Mouse (Mus musculus) liver, embryonic 15.5 days (tissue): ENCODE measurements at regions not wholly inside any gene's neighbourhood (a gene's known extent, or its start where the extent isn't known, plus 50 kb on each side); places are given as distances from the start of the nearest gene placed in this dataset.
A peak's percentile ranks its signal among the peaks of the same experiment; 100 is the strongest.

Experiments
- ATAC-seq: fragments of 200-750 bp; cut with Nextera tagmentation; 2 replicates; pipeline ENCODE4 v1.8.0; 2017; ENCODE audit warnings: moderate number of reproducible peaks, mild to moderate bottlenecking, moderate library complexity; ENCODE audit not compliant: insufficient read depth
- H3K27ac ChIP-seq: fragments of 300-500 bp; sonication (generic); replicated peaks from 2 replicates; pipeline ENCODE4 v1.5.1; 2015; ENCODE audit warnings: mild to moderate bottlenecking, inconsistent platforms
- H3K27me3 ChIP-seq: fragments of 300-500 bp; sonication (generic); 2 replicates; pipeline ENCODE4 v1.6.1; 2015; ENCODE audit warnings: mild to moderate bottlenecking, inconsistent platforms
- H3K36me3 ChIP-seq: fragments of 300-500 bp; sonication (generic); replicated peaks from 2 replicates; pipeline ENCODE4 v1.6.1; 2015; ENCODE audit warnings: moderate library complexity, mild to moderate bottlenecking, inconsistent platforms
- H3K4me1 ChIP-seq: fragments of 300-500 bp; sonication (generic); replicated peaks from 2 replicates; pipeline ENCODE4 v1.6.1; 2015; ENCODE audit warnings: inconsistent platforms
- H3K4me2 ChIP-seq: fragments of 300-500 bp; sonication (generic); 2 replicates; pipeline ENCODE4 v1.6.1; 2015; ENCODE audit warnings: moderate library complexity, mild to moderate bottlenecking, inconsistent platforms
- H3K4me3 ChIP-seq: fragments of 300-500 bp; sonication (generic); replicated peaks from 2 replicates; pipeline ENCODE4 v1.5.1; 2015; ENCODE audit warnings: mild to moderate bottlenecking, inconsistent platforms
- H3K9ac ChIP-seq: fragments of 300-500 bp; sonication (generic); 2 replicates; pipeline ENCODE4 v1.6.1; 2015; ENCODE audit warnings: moderate library complexity, mild to moderate bottlenecking, inconsistent platforms
- H3K9me3 ChIP-seq: fragments of 300-500 bp; sonication (generic); replicated peaks from 2 replicates; pipeline ENCODE4 v1.6.1; 2016; ENCODE audit warnings: inconsistent platforms
- WGBS: fragments of 180-500 bp; shearing (Covaris S2); methylation state at CpG from one replicate; pipeline ENCODE4 v1.1.7; 2015; ENCODE audit warnings: mixed read lengths; ENCODE audit not compliant: insufficient replicate concordance; 5-methylcytosine and 5-hydroxymethylcytosine counted together

DNA sequence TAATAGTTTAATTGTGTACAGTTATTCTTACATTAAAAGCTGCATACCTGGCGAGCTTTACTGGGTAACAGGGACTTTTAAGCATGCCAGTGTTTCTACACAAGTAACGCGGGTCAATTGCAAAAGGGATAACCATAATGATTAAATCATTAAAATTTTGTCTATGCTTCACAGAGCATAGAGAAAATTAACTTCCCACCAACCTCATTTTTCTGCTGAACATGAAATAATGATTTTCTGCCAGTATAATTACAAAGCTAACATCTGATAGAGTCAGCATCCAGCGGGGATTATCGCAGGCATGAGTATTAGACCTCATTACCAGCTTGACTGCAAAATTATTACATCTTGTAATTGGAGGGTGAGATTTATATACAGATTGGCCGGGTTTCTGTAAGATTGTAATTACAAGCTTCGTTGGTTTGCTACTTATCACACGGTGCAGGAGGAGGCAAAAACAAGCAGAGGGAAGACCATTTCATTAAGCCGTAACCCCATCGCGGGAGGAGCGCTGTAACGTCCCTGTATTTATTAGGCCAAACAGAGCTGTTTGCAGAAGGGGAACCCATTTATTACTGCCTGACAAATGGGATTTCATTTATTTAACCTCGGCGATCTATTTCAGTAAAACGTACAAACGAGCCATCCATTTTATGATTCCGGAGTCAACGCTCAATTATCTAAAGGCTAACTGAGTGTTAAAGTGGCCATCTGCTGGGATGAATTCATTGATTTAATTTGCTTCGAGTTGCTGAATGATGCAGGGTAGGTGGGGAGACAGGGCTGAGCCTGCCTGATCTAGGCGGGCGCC is 143.3 kb upstream of the Irx4 start:
- Histone ChIP-seq H3K4me3 (no peak overlapping the region), H3K9ac (no peak overlapping the region), H3K4me1 (no peaks in the 10 kb centered on the region), H3K9me3 (no peaks in the 10 kb centered on the region), H3K4me2 (no peak overlapping the region), H3K36me3 (no peaks in the 10 kb centered on the region), H3K27ac (no peak overlapping the region), H3K27me3 (no peaks in the 10 kb centered on the region)
- no peak for ATAC-seq
- WGBS = 73% methylated on average over 22 of the region's 22 CpGs

DNA sequence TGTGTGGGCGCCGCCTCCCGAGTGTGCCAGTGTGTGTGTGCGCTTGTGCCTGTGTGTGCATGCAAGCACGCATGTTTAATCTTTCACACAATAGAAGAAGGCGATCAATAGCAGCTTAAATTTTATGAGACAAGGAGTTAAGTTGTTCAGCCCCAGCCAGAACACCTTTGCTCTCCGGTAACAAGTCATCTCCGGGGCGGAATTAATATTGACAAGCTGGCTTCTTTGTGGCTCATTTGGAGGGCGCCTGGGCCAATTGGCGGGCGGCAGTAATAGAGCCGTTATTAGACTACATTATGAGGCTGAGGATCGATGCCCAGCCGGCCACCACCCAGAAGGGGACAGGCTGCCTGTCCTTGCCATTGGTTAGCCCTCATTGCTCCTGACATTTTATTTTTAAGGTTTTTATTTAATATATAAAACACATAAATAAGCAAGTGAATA is 142.6 kb upstream of the Irx4 start:
- Histone ChIP-seq H3K4me1 (no peaks in the 10 kb centered on the region), H3K4me3 (no peak overlapping the region), H3K36me3 (no peaks in the 10 kb centered on the region), H3K27ac (no peak overlapping the region), H3K4me2 (no peak overlapping the region), H3K9me3 (no peaks in the 10 kb centered on the region), H3K9ac (no peak overlapping the region), H3K27me3 (no peaks in the 10 kb centered on the region)
- ATAC-seq = no peak
- 82% methylated on average over 15 of the region's 15 CpGs for WGBS

DNA sequence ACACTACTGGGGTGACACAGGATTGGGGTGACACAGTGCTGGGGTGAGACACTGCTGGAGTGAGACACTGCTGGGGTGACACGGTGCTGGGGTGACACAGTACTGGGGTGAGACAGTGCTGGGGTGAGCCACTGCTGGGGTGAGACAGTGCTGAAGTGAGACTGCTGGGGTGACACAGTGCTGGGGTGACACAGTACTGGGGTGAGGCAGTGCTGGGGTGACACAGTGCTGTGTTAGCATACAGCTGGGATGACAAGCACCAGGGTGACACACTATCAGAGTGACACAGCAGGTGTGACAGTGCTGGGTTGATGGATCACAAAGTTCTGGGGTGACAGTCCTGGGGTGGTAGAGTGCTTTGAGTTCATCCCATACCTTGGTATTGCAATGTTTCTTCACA is 137.3 kb upstream of the Irx4 start:
- Histone ChIP-seq H3K9me3 (no peaks in the 10 kb centered on the region), H3K4me1 (no peaks in the 10 kb centered on the region), H3K27ac (no peak overlapping the region), H3K36me3 (no peaks in the 10 kb centered on the region), H3K4me2 (no peak overlapping the region), H3K9ac (no peak overlapping the region), H3K4me3 (no peak overlapping the region), H3K27me3 (no peaks in the 10 kb centered on the region)
- no peak for ATAC-seq
- WGBS = 81% methylated on average over 1 of the region's 1 CpGs

DNA sequence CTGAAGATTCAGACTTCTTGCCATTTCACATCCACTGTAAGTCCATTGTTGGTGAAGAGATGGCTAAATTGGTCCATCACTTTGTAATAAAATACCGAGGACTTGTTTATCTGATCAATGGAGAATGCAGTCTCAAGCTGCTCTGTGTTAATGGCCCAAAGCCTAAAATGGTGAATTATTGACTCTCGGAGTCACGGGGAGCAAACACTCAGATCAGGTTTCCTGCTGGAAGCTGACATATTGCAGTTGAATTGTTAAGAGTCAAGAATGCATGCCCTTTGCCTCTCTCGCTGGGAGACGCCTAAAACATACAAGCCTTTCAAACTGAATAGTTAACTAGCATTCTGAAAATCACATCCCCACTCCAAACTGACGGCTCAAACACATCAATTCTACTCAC is 129.0 kb upstream of the Irx4 start:
- H3K27ac ChIP-seq = no peak overlapping the region
- H3K9me3 ChIP-seq = no peaks in the 10 kb centered on the region
- ATAC-seq = no peak
- H3K4me3 ChIP-seq = no peak overlapping the region
- no peak overlapping the region for H3K4me2 ChIP-seq
- no peaks in the 10 kb centered on the region for H3K27me3 ChIP-seq
- no peak overlapping the region for H3K9ac ChIP-seq
- no peaks in the 10 kb centered on the region for H3K36me3 ChIP-seq
- WGBS = 55% methylated on average over 6 of the region's 6 CpGs
- H3K4me1 ChIP-seq = no peaks in the 10 kb centered on the region

DNA sequence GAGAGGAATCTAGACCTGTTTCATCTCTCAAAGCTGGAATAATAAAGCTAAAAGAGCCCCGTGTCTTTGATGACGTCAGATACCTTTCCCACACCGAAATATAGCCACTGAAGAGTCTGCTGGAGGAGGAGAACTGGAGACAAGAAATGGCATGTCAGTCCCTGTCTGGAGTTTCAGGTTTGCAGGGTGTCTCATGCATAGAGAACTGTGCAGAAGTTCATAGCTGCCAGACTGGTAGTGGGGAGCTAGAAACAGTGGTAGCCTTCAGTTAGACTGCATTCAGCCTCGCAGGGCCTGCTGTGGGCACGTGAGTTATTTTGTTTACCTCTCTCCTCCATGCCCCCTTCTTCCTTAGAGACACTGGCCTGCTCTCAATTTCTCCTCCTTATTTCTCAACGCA is 127.5 kb upstream of the Irx4 start:
- no peak overlapping the region for H3K9ac ChIP-seq
- no peak overlapping the region for H3K4me2 ChIP-seq
- no peak overlapping the region for H3K4me3 ChIP-seq
- H3K4me1 ChIP-seq = no peaks in the 10 kb centered on the region
- WGBS = 47% methylated on average over 6 of the region's 6 CpGs
- H3K9me3 ChIP-seq = no peaks in the 10 kb centered on the region
- no peaks in the 10 kb centered on the region for H3K27me3 ChIP-seq
- ATAC-seq = no peak
- H3K36me3 ChIP-seq = no peaks in the 10 kb centered on the region
- H3K27ac ChIP-seq = no peak overlapping the region

DNA sequence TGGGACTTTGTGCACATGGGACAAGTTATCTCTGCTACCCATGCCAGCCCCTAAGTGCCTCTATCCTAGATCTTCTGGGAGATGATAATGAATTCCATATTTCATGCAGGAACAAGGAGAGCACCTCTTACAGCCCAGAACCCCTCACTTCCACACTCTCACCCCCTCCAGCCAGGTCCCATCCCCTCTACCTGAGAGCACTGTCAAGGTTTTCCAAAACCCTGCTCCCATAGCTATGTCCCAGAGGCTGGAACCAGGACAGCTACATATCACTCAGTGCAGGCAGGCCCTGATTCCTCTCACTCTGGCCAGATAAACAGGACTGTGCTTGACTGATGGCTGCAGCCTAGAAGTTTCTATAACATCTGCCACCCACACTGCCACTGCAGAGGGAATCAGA is 125.3 kb upstream of the Irx4 start:
- H3K36me3 ChIP-seq = no peaks in the 10 kb centered on the region
- H3K27ac ChIP-seq = no peak overlapping the region
- no peaks in the 10 kb centered on the region for H3K9me3 ChIP-seq
- H3K27me3 ChIP-seq = no peaks in the 10 kb centered on the region
- no peaks in the 10 kb centered on the region for H3K4me1 ChIP-seq
- H3K9ac ChIP-seq = no peak overlapping the region
- ATAC-seq = no peak
- no peak overlapping the region for H3K4me3 ChIP-seq
- H3K4me2 ChIP-seq = no peak overlapping the region

DNA sequence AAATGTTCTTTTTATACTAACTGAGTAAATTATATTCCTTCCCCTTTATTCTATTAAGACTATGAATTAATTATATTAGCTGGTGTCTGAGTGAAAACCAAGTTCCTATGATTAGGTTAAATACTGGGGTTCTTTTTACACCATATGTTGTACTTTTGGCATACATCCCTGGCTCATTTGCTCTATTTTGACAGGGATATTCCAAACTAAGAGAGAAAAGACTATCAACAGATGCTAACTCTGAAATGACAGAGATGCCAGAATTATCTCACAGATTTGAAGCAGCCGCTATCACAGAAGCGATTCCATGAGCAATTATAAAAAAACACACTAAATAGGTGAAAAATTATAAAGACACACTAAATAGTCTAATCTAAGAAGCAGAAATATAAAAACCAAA is 119.0 kb upstream of the Irx4 start:
- no peak overlapping the region for H3K27ac ChIP-seq
- no peaks in the 10 kb centered on the region for H3K36me3 ChIP-seq
- no peak overlapping the region for H3K4me2 ChIP-seq
- H3K4me3 ChIP-seq = no peak overlapping the region
- ATAC-seq = no peak
- H3K27me3 ChIP-seq = no peaks in the 10 kb centered on the region
- WGBS = 76% methylated on average over 2 of the region's 2 CpGs
- no peak overlapping the region for H3K9ac ChIP-seq
- no peaks in the 10 kb centered on the region for H3K9me3 ChIP-seq
- no peaks in the 10 kb centered on the region for H3K4me1 ChIP-seq

DNA sequence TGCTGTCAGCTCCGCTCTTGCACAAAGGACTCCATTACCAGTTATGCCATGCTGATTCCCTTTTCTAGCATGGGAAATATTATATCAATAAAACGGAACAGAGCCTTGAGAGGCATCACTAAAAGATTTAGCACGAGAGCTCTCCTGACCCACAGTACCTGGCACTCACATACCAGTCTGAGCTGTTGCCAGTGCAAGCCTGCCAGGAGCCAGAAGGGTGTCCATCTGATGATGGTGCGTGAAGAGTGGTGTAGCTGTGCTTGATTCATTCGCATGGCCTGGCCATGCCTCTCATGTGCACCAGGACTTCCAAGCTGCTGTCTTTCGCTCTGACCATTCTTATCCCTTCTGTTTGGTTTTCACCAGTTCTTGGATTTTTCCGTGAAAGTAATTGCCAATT is 102.3 kb upstream of the Irx4 start:
- Histone ChIP-seq H3K27ac (no peak overlapping the region), H3K9me3 (no peaks in the 10 kb centered on the region), H3K36me3 (no peaks in the 10 kb centered on the region), H3K9ac (no peak overlapping the region), H3K27me3 (no peaks in the 10 kb centered on the region), H3K4me3 (no peak overlapping the region), H3K4me1 (no peaks in the 10 kb centered on the region), H3K4me2 (no peak overlapping the region)
- no peak for ATAC-seq
- WGBS = 62% methylated on average over 7 of the region's 7 CpGs

DNA sequence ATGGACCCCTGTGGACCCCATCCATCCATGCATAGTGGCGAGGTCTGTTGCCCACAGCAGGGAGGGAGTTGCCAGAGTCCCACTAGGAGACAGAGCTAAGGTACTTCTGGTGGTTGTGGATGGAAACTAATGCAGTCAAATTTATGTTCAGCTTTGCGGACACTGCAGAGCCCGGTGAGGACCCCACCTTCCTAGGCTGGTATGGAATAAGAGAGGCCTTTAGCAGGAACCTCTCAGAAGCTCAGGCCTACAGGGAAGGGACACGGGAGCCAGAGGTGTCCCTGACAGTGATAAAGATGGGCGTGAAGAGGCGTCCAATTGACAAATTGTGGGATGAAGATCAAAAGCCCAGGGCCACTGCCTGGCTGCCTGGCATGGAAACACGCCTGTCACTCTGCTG is 100.8 kb upstream of the Irx4 start:
- Histone ChIP-seq H3K4me2 (no peak overlapping the region), H3K27ac (no peak overlapping the region), H3K36me3 (no peaks in the 10 kb centered on the region), H3K27me3 (no peaks in the 10 kb centered on the region), H3K9me3 (no peaks in the 10 kb centered on the region), H3K9ac (no peak overlapping the region), H3K4me3 (no peak overlapping the region), H3K4me1 (no peaks in the 10 kb centered on the region)
- ATAC-seq = no peak
- 26% methylated on average over 7 of the region's 7 CpGs for WGBS

DNA sequence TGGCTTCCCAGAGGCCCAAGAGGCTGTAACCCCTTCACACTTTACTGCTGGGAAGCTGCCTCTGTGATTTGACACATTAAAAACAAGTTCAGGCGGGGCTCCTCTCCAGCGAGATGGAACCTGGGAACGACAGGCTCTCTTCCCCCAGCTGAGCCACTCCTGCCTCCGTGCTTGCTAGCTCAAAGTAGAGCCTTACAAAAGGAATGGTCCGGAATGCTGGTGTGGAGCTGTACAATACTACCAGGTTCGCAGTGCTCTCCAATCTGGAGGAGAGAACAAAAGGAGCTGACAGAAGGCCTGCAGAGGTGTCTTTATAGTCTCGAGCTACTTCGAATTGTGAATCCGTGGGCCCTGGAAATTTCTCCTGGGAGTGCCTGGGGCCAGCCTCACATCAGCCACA is 100.4 kb upstream of the Irx4 start:
- Histone ChIP-seq H3K9me3 (no peaks in the 10 kb centered on the region), H3K9ac (no peak overlapping the region), H3K36me3 (no peaks in the 10 kb centered on the region), H3K27me3 (no peaks in the 10 kb centered on the region), H3K4me2 (no peak overlapping the region), H3K4me1 (no peaks in the 10 kb centered on the region), H3K4me3 (no peak overlapping the region), H3K27ac (no peak overlapping the region)
- no peak for ATAC-seq
- WGBS = 16% methylated on average over 9 of the region's 9 CpGs

DNA sequence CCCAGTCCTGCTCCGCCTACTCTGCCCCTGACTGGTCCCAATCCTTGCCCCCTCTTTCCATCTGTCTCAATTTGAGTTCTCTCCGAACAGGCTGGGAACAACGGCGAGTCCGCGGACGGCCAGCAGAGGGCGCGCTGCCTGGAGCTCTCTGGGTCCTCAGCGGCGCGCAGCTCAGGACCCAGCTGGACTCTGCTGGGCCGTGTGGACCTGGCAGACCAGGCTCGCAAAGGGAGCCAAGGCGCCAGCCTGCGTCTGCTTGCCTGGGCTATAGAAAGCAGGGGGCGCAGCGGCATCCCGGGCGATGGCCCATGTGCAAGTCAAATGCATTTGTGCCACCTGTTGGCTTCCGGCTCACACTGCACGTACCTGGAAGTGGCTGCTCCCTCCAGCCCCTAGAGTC is 100.0 kb upstream of the Irx4 start:
- ATAC-seq = no peak
- no peaks in the 10 kb centered on the region for H3K9me3 ChIP-seq
- H3K4me2 ChIP-seq = peak overlapping the region; percentile 47
- H3K4me3 ChIP-seq = 0 out of 2 replicates have a peak overlapping the region, but pooled peaks have one; percentile 6
- no peaks in the 10 kb centered on the region for H3K4me1 ChIP-seq
- 2% methylated on average over 22 of the region's 22 CpGs for WGBS
- no peak overlapping the region for H3K9ac ChIP-seq
- no peaks in the 10 kb centered on the region for H3K27me3 ChIP-seq
- no peak overlapping the region for H3K27ac ChIP-seq
- no peaks in the 10 kb centered on the region for H3K36me3 ChIP-seq

DNA sequence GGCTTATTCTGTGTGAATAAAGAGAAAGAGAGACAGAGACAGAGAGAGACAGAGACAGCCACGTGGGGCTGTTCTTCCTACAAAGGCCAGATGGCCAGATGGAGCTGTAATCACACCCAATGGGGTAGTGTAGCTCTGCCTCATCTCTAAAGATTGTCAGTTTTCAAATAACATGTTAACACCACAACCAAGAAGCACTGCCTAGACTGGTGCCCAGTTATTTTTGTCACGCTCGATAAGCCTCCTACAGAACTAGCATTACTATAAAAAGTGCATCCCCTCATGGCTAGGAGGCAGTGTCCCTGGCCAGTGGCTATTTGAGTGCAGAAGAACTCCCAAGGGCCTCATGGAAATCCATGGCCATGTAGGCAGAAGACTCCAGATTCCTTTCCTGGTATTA is 90.0 kb upstream of the Irx4 start:
- Histone ChIP-seq H3K9ac (no peak overlapping the region), H3K27ac (no peak overlapping the region), H3K4me3 (no peak overlapping the region), H3K4me1 (no peaks in the 10 kb centered on the region), H3K4me2 (no peak overlapping the region), H3K36me3 (no peaks in the 10 kb centered on the region), H3K27me3 (no peaks in the 10 kb centered on the region), H3K9me3 (no peaks in the 10 kb centered on the region)
- no peak for ATAC-seq
- WGBS = 49% methylated on average over 3 of the region's 3 CpGs
